Comparison of ENCODE assay signal across 8 mouse cellular contexts in genomic region chr12:52288941-52289567, GRCm38 (mm10).
A peak's percentile ranks its signal among the peaks of the same experiment; 100 is the strongest.
DNase-seq lines count a peak whose midpoint lies in the region; ATAC-seq lines count a peak whose summit lies in the region.
"Had no signal": no experiment of that assay in that cellular context is flagged by ENCODE, and none has a peak within 500 bp of the region (broad histone marks: within the 10 kb centered on the region; RNA-seq: fewer than 3 reads in every experiment).

No protein-coding gene starts in this region.

- no peak overlapping the region; the same call in 1 of the 2 replicates for H3K9ac ChIP-seq in forebrain, embryonic 12.5 days
- no peak overlapping the region for H3K9ac ChIP-seq in limb, embryonic 15.5 days

- no peaks in the 10 kb centered on the region for H3K9me3 ChIP-seq in forebrain, embryonic 12.5 days
- H3K9me3 ChIP-seq in limb, embryonic 15.5 days, result no peaks in the 10 kb centered on the region

- H3K27ac ChIP-seq in forebrain, embryonic 12.5 days, result peak overlapping the region; percentile 81
- H3K27ac ChIP-seq in limb, embryonic 15.5 days, result peak overlapping the region; percentile 63

- ATAC-seq in forebrain, embryonic 12.5 days (ENCODE audit: low FRiP score), result peak; percentile 92
- peak; percentile 48; the same call in 1 of the 2 replicates for ATAC-seq in limb, embryonic 15.5 days (ENCODE audit: insufficient number of reproducible peaks, low FRiP score, low TSS enrichment, low read depth)
- ATAC-seq in monocyte, adult 5-6 weeks (replicated peaks; ENCODE audit: insufficient number of reproducible peaks, low FRiP score, low TSS enrichment, poor library complexity, severe bottlenecking), result no peak

- WGBS in forebrain, embryonic 12.5 days, result 34% methylated on average over 11 of the region's 11 CpGs
- 39% methylated on average over 11 of the region's 11 CpGs for WGBS in limb, embryonic 15.5 days

- DNase-seq in right cerebral cortex, adult 18-20 months, result peak; percentile 3
- DNase-seq in right cerebral cortex, postnatal 14 days, result no peak
- DNase-seq in yolk sac, embryonic 10.5 days (ENCODE audit: low spot score), result peak; percentile 4
- DNase-seq in cerebellum, adult 9-11 months, result no peak
- DNase-seq: cerebellum, adult 8-10 months had no signal

- H3K4me2 ChIP-seq in forebrain, embryonic 12.5 days, result peak overlapping the region; percentile 27; the same call in 1 of the 2 replicates
- no peak overlapping the region; the same call in 1 of the 2 replicates for H3K4me2 ChIP-seq in limb, embryonic 15.5 days

- H3K27me3 ChIP-seq in forebrain, embryonic 12.5 days, result no peaks in the 10 kb centered on the region
- H3K27me3 ChIP-seq in limb, embryonic 15.5 days, result no peaks in the 10 kb centered on the region

- H3K36me3 ChIP-seq in forebrain, embryonic 12.5 days (replicated peaks), result no peaks in the 10 kb centered on the region
- no peaks in the 10 kb centered on the region for H3K36me3 ChIP-seq in limb, embryonic 15.5 days

- no peak overlapping the region for H3K4me3 ChIP-seq in forebrain, embryonic 12.5 days (replicated peaks)
- H3K4me3 ChIP-seq in limb, embryonic 15.5 days, result no peak overlapping the region

- H3K4me1 ChIP-seq in forebrain, embryonic 12.5 days, result peaks cover 21% of the 10 kb centered on the region
- H3K4me1 ChIP-seq in limb, embryonic 15.5 days, result peaks cover 15% of the 10 kb centered on the region

Comparison
In these comparisons a context has a peak if more than half of its experiments do, and no peak if none do; other contexts are left out.
1. DNase-seq: peak in right cerebral cortex, adult 18-20 months (single experiment) and yolk sac, embryonic 10.5 days (single experiment); none in right cerebral cortex, postnatal 14 days (single experiment) and cerebellum, adult 9-11 months (single experiment).